Mouse (Mus musculus): ENCODE results near the gene Mansc4. TPM values are rescaled to one million over a fixed set of nuclear protein-coding genes. Genes with fewer than 3 reads are reported as not detected.

The Mansc4 gene
- polyA plus RNA-seq, 1 experiment from 2014 or later, result 2.5 TPM

DNA sequence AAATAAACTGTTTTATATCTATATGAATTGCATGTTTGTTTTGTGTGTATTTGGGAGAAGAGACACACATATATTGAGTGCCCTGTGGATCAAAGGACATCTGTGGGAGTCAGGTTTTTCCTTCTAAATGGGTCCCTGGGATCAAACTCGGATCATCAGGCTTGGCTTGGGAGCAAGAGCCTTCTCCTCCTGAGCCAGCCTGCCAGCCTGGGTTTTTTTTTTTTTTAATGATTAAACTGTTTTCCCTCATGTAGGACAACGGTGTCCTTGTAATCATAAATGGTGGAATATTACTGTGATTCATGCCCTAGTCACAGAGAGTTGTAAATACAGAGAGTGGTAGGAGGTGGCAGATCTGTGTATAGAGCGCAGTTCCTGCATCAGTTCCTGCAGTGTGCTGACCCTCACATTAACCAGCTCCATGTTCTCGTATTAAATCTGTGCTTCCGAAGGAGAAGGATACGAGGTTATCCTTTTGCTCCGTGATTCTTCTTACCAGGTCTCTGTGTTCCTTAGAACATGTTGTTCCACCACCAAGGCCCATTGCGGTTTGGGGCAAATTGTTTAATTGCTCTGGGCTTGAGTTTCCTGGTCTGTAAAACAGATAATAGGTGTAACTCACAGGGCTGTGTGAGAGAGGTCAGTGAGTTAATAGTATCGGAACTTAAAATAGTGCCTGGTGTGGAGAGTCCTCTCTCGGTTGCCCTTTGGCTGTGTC lies 22.4 kb downstream of the Mansc4 start:
- H3K36me3 ChIP-seq (ENCODE audit: control insufficient read depth, insufficient read depth, low read length), result peaks cover 9% of the 10 kb centered on the region

GRCm38 (mm10) chr6:147062694-147063093 lies 24.1 kb downstream of the Mansc4 start:
- Histone ChIP-seq H3K36me3 (ENCODE audit: control insufficient read depth, insufficient read depth, low read length) (peaks cover 9% of the 10 kb centered on the region), H3K9me3 (ENCODE audit: control insufficient read depth, low read length) (no peaks in the 10 kb centered on the region), H3K27ac (replicated peaks; ENCODE audit: low read depth, low read length) (no peak overlapping the region), H3K9ac (ENCODE audit: low read length) (no peak overlapping the region), H3K4me1 (ENCODE audit: control insufficient read depth, insufficient read depth, low read length) (no peaks in the 10 kb centered on the region), H3K4me3 (ENCODE audit: low read depth, low read length) (no peak overlapping the region), H3K4me2 (ENCODE audit: low read depth, severe bottlenecking) (no peak overlapping the region), H3K27me3 (ENCODE audit: control insufficient read depth, insufficient read depth, low read length) (no peaks in the 10 kb centered on the region)
- DNase-seq (ENCODE audit: low spot score) (no peak), ATAC-seq (ENCODE audit: insufficient number of reproducible peaks, low FRiP score, low TSS enrichment, low read depth) (no peak)
- 87% methylated on average over 7 of the region's 7 CpGs for WGBS

More for the DNA sequence above, 22.4 kb downstream of the Mansc4 start:
- Histone ChIP-seq H3K27me3 (ENCODE audit: control insufficient read depth, insufficient read depth, low read length) (no peaks in the 10 kb centered on the region), H3K9me3 (ENCODE audit: control insufficient read depth, low read length) (no peaks in the 10 kb centered on the region), H3K4me3 (ENCODE audit: low read depth, low read length) (no peak overlapping the region), H3K4me2 (ENCODE audit: low read depth, severe bottlenecking) (no peak overlapping the region), H3K9ac (ENCODE audit: low read length) (no peak overlapping the region), H3K4me1 (ENCODE audit: control insufficient read depth, insufficient read depth, low read length) (no peaks in the 10 kb centered on the region), H3K27ac (replicated peaks; ENCODE audit: low read depth, low read length) (no peak overlapping the region)
- no peak for DNase-seq (ENCODE audit: low spot score)
- no peak for ATAC-seq (ENCODE audit: insufficient number of reproducible peaks, low FRiP score, low TSS enrichment, low read depth)
- WGBS, result 79% methylated on average over 10 of the region's 10 CpGs

- H3K27ac ChIP-seq (replicated peaks; ENCODE audit: low read depth, low read length), result no peak overlapping the region
- no peaks in the 10 kb centered on the region for H3K4me1 ChIP-seq (ENCODE audit: control insufficient read depth, insufficient read depth, low read length)
- 77% methylated on average over 7 of the region's 7 CpGs for WGBS
- no peak overlapping the region for H3K4me2 ChIP-seq (ENCODE audit: low read depth, severe bottlenecking)
- no peak overlapping the region for H3K9ac ChIP-seq (ENCODE audit: low read length)
- ATAC-seq (ENCODE audit: insufficient number of reproducible peaks, low FRiP score, low TSS enrichment, low read depth) (no peak), DNase-seq (ENCODE audit: low spot score) (no peak)
- H3K36me3 ChIP-seq (ENCODE audit: control insufficient read depth, insufficient read depth, low read length), result peaks cover 9% of the 10 kb centered on the region
- no peak overlapping the region for H3K4me3 ChIP-seq (ENCODE audit: low read depth, low read length)
- no peaks in the 10 kb centered on the region for H3K9me3 ChIP-seq (ENCODE audit: control insufficient read depth, low read length)
- no peaks in the 10 kb centered on the region for H3K27me3 ChIP-seq (ENCODE audit: control insufficient read depth, insufficient read depth, low read length)
Measured at GRCm38 (mm10) chr6:147062034-147062433, 24.8 kb downstream of the Mansc4 start.

DNA sequence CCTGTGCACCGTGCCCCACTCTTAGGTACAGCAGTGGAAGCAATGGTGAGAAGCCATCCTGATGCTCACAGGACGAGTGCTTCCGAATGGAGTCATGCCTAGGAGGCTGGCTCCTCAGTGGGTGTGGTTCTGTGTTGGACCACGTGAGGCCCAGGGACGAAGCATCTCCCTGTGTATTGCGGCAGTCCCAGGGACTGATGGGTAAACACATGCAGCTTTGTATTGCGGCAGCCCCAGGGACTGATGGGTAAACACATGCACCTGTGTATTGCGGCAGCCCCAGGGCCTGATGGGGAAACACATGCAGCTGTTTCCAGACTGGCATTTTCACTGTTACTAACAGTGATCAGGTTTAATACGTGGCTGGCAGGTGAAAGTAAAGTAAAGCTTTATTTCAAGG lies 25.2 kb downstream of the Mansc4 start:
- 90% methylated on average over 9 of the region's 9 CpGs for WGBS
- Histone ChIP-seq H3K27ac (replicated peaks; ENCODE audit: low read depth, low read length) (no peak overlapping the region), H3K36me3 (ENCODE audit: control insufficient read depth, insufficient read depth, low read length) (peaks cover 8% of the 10 kb centered on the region), H3K4me3 (ENCODE audit: low read depth, low read length) (no peak overlapping the region), H3K9ac (ENCODE audit: low read length) (no peak overlapping the region), H3K4me1 (ENCODE audit: control insufficient read depth, insufficient read depth, low read length) (no peaks in the 10 kb centered on the region), H3K27me3 (ENCODE audit: control insufficient read depth, insufficient read depth, low read length) (no peaks in the 10 kb centered on the region), H3K4me2 (ENCODE audit: low read depth, severe bottlenecking) (no peak overlapping the region), H3K9me3 (ENCODE audit: control insufficient read depth, low read length) (no peaks in the 10 kb centered on the region)
- DNase-seq (ENCODE audit: low spot score) (no peak), ATAC-seq (ENCODE audit: insufficient number of reproducible peaks, low FRiP score, low TSS enrichment, low read depth) (no peak)

- no peak overlapping the region for H3K27ac ChIP-seq (replicated peaks; ENCODE audit: low read depth, low read length)
- ATAC-seq (ENCODE audit: insufficient number of reproducible peaks, low FRiP score, low TSS enrichment, low read depth), result no peak
- peaks cover 11% of the 10 kb centered on the region for H3K36me3 ChIP-seq (ENCODE audit: control insufficient read depth, insufficient read depth, low read length)
- no peak for DNase-seq (ENCODE audit: low spot score)
- WGBS, result 63% methylated on average over 7 of the region's 7 CpGs
- no peaks in the 10 kb centered on the region for H3K9me3 ChIP-seq (ENCODE audit: control insufficient read depth, low read length)
- no peak overlapping the region for H3K4me3 ChIP-seq (ENCODE audit: low read depth, low read length)
- no peak overlapping the region for H3K9ac ChIP-seq (ENCODE audit: low read length)
- no peaks in the 10 kb centered on the region for H3K27me3 ChIP-seq (ENCODE audit: control insufficient read depth, insufficient read depth, low read length)
- no peaks in the 10 kb centered on the region for H3K4me1 ChIP-seq (ENCODE audit: control insufficient read depth, insufficient read depth, low read length)
- H3K4me2 ChIP-seq (ENCODE audit: low read depth, severe bottlenecking), result no peak overlapping the region
Measured at GRCm38 (mm10) chr6:147059326-147059725, 27.5 kb downstream of the Mansc4 start.

- ATAC-seq (ENCODE audit: insufficient number of reproducible peaks, low FRiP score, low TSS enrichment, low read depth), result no peak
Measured at GRCm38 (mm10) chr6:147055374-147055977, 31.4 kb downstream of the Mansc4 start.

DNA sequence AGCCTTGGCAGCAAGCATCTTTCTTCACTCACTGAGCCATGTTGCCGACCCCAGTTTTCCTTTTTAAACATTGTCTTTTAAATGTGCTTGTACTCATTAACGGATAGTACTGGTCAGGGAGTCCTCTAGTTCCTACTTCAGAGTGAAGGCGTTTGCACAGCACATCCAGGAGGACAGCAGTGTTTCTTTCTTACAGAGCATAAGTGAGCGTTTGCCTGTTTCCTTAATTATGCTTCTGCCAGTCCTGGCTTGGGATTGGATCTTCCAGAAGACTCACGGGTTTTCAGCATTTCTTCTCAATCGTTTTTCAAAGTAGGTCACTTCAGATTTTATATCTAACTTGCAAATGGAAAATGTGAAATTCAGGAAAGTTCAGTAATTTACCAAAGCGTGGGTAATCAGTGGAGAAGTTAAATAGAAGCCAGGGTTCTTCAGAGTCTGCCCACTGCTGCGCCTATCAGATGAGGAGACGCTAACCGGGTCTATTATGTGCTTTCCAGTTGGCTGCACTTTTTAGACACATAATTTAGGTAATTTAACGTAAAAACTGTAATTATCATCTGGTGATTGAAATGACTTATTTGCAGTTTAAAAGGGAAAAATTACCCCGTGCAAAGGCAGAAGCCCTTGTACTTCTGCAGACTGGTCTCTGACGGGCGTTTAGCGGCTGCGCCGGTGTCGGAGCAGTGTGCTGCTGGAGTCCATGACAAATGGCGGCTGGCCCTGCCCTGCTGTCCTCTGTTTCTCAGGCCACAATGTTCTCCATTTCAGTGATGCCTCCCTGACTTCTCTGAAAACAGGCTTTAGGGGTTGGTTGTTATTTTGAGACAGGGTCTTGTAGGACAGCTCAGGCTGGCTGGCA lies 32.8 kb downstream of the Mansc4 start:
- no peak overlapping the region for H3K27ac ChIP-seq (replicated peaks; ENCODE audit: low read depth, low read length)
- H3K9me3 ChIP-seq (ENCODE audit: control insufficient read depth, low read length), result no peaks in the 10 kb centered on the region
- WGBS, result 93% methylated on average over 19 of the region's 19 CpGs
- H3K36me3 ChIP-seq (ENCODE audit: control insufficient read depth, insufficient read depth, low read length), result peaks cover 8% of the 10 kb centered on the region
- ATAC-seq (ENCODE audit: insufficient number of reproducible peaks, low FRiP score, low TSS enrichment, low read depth) (no peak), DNase-seq (ENCODE audit: low spot score) (no peak)
- H3K4me2 ChIP-seq (ENCODE audit: low read depth, severe bottlenecking), result no peak overlapping the region
- H3K9ac ChIP-seq (ENCODE audit: low read length), result no peak overlapping the region
- no peaks in the 10 kb centered on the region for H3K27me3 ChIP-seq (ENCODE audit: control insufficient read depth, insufficient read depth, low read length)
- no peaks in the 10 kb centered on the region for H3K4me1 ChIP-seq (ENCODE audit: control insufficient read depth, insufficient read depth, low read length)
- no peak overlapping the region for H3K4me3 ChIP-seq (ENCODE audit: low read depth, low read length)

More at GRCm38 (mm10) chr6:147055374-147055977, 31.4 kb downstream of the Mansc4 start:
- Histone ChIP-seq H3K4me2 (ENCODE audit: low read depth, severe bottlenecking) (no peak overlapping the region), H3K9ac (ENCODE audit: low read length) (no peak overlapping the region), H3K4me3 (ENCODE audit: low read depth, low read length) (no peak overlapping the region), H3K27ac (replicated peaks; ENCODE audit: low read depth, low read length) (no peak overlapping the region), H3K27me3 (ENCODE audit: control insufficient read depth, insufficient read depth, low read length) (no peaks in the 10 kb centered on the region), H3K4me1 (ENCODE audit: control insufficient read depth, insufficient read depth, low read length) (no peaks in the 10 kb centered on the region), H3K36me3 (ENCODE audit: control insufficient read depth, insufficient read depth, low read length) (peaks cover 9% of the 10 kb centered on the region), H3K9me3 (ENCODE audit: control insufficient read depth, low read length) (no peaks in the 10 kb centered on the region)
- 90% methylated on average over 10 of the region's 10 CpGs for WGBS
- DNase-seq (ENCODE audit: low spot score), result no peak

DNA sequence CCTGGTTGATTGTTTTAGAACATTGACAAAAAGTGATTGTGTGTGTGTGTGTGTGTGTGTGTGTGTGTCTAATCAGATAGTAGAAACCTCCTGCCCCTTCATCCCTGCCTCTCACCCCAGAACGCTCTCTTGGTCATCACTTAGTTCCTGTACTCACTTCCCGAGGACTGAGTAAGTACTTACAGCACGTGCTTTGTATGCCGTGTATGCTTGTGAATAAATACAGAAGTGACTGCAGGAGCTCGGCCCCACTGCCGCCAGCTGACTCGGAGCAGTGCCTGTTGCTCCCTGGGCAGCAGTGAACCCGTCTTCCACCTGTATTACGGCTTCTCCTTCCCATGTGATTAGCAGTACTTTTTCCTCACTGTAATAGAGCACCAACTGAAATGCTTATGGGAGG lies 34.4 kb downstream of the Mansc4 start:
- no peak for DNase-seq (ENCODE audit: low spot score)
- Histone ChIP-seq H3K4me2 (ENCODE audit: low read depth, severe bottlenecking) (no peak overlapping the region), H3K27ac (replicated peaks; ENCODE audit: low read depth, low read length) (no peak overlapping the region), H3K4me3 (ENCODE audit: low read depth, low read length) (no peak overlapping the region), H3K36me3 (ENCODE audit: control insufficient read depth, insufficient read depth, low read length) (peaks cover 15% of the 10 kb centered on the region), H3K9me3 (ENCODE audit: control insufficient read depth, low read length) (no peaks in the 10 kb centered on the region), H3K9ac (ENCODE audit: low read length) (no peak overlapping the region), H3K27me3 (ENCODE audit: control insufficient read depth, insufficient read depth, low read length) (no peaks in the 10 kb centered on the region), H3K4me1 (ENCODE audit: control insufficient read depth, insufficient read depth, low read length) (no peaks in the 10 kb centered on the region)
- WGBS, result 94% methylated on average over 9 of the region's 9 CpGs
- ATAC-seq (ENCODE audit: insufficient number of reproducible peaks, low FRiP score, low TSS enrichment, low read depth), result no peak

Measured in limb, embryonic 11.5 days (tissue).